Mouse (Mus musculus) limb, embryonic 14.5 days (tissue): ENCODE results near the gene Phf1. TPM values are rescaled to one million over a fixed set of nuclear protein-coding genes. Genes with fewer than 3 reads are reported as not detected.

Experiments
- ATAC-seq: fragments of 200-750 bp; cut with Nextera tagmentation; 2 replicates; pipeline ENCODE4 v1.8.0; 2017; ENCODE audit warnings: low read depth, moderate number of reproducible peaks, moderate TSS enrichment; ENCODE audit not compliant: low FRiP score
- DNase-seq: peaks from one replicate; pipeline ENCODE4 v3.0.0-alpha.2; 2015; ENCODE audit warnings: low spot score
- H3K27ac ChIP-seq: fragments of 300-500 bp; sonication (generic); replicated peaks from 2 replicates; pipeline ENCODE4 v1.5.1; 2014; ENCODE audit warnings: low read depth, mild to moderate bottlenecking, low read length, moderate library complexity, mixed read lengths
- H3K27me3 ChIP-seq: fragments of 300-500 bp; sonication (generic); 2 replicates; pipeline ENCODE4 v1.6.1; 2014; ENCODE audit warnings: low read length, mixed read lengths; ENCODE audit not compliant: control insufficient read depth, insufficient read depth
- H3K36me3 ChIP-seq: fragments of 300-500 bp; sonication (generic); 2 replicates; pipeline ENCODE4 v1.6.1; 2014; ENCODE audit warnings: mild to moderate bottlenecking, low read length, moderate library complexity, mixed read lengths; ENCODE audit not compliant: control insufficient read depth, insufficient read depth
- H3K4me1 ChIP-seq: fragments of 300-500 bp; sonication (generic); 2 replicates; pipeline ENCODE4 v1.6.1; 2014; ENCODE audit warnings: antibody characterized with exemption, low read length, mixed read lengths; ENCODE audit not compliant: control insufficient read depth, insufficient read depth
- H3K4me2 ChIP-seq: fragments of 300-500 bp; sonication (generic); replicated peaks from 2 replicates; pipeline ENCODE4 v1.6.1; 2014; ENCODE audit warnings: low read depth, mild to moderate bottlenecking, low read length, moderate library complexity; ENCODE audit not compliant: severe bottlenecking
- H3K4me3 ChIP-seq: fragments of 300-500 bp; sonication (generic); replicated peaks from 2 replicates; pipeline ENCODE4 v1.5.1; 2014; ENCODE audit warnings: low read length
- H3K9ac ChIP-seq: fragments of 300-500 bp; sonication (generic); 2 replicates; pipeline ENCODE4 v1.6.1; 2014; ENCODE audit warnings: mild to moderate bottlenecking, low read depth, low read length, moderate library complexity; ENCODE audit not compliant: severe bottlenecking
- H3K9me3 ChIP-seq: fragments of 300-500 bp; sonication (generic); 2 replicates; pipeline ENCODE4 v1.6.1; 2016; ENCODE audit warnings: low read length; ENCODE audit not compliant: control insufficient read depth
- POLR2A ChIP-seq: fragments of 200-500 bp; IDR thresholded peaks from 2 replicates; pipeline ENCODE4 v1.8.0; 2012; ENCODE audit warnings: inconsistent platforms, mild to moderate bottlenecking, moderate library complexity, borderline replicate concordance; ENCODE audit not compliant: insufficient read depth, insufficient read length; ENCODE audit errors: extremely low read depth
- WGBS: fragments of 180-500 bp; shearing (Covaris S2); extraction: QIAGEN DNeasy Blood & Tissue Kit; methylation state at CpG from one replicate; pipeline ENCODE4 v1.1.7; 2014; 5-methylcytosine and 5-hydroxymethylcytosine counted together
- polyA plus RNA-seq, 2 experiments: library from polyadenylated mRNA; depleted of rRNA in 1 of 2; stranded (reverse) in 1 of 2; unstranded in 1 of 2; fragments of >200 nt; fragmentation: Nextera tagmentation in 1 of 2; extraction: Ambion mirVana in 1 of 2; gene quantifications; 2 replicates each; pipeline versions ENCODE4 v1.2.1 to v1.2.3; 2012 to 2014

Gene Phf1
- polyA plus RNA-seq, 2 experiments, result 12.8 to 56.6 TPM

GRCm38 (mm10) chr17:26933885-26934827 lies 1.3 kb downstream of the Phf1 start:
- Histone ChIP-seq H3K27ac (no peak overlapping the region), H3K9ac (peak overlapping the region; percentile 65; the same call in 1 of the 2 replicates), H3K27me3 (no peaks in the 10 kb centered on the region), H3K4me3 (peak overlapping the region; percentile 61), H3K4me2 (peak overlapping the region; percentile 88), H3K4me1 (peaks cover 17% of the 10 kb centered on the region), H3K36me3 (peaks cover 37% of the 10 kb centered on the region), H3K9me3 (no peaks in the 10 kb centered on the region)
- DNase-seq (no peak), ATAC-seq (no peak)
- WGBS, result 74% methylated on average over 16 of the region's 16 CpGs
- no peak for TF ChIP-seq POLR2A

- no peaks in the 10 kb centered on the region for H3K9me3 ChIP-seq
- H3K27me3 ChIP-seq, result no peaks in the 10 kb centered on the region
- H3K27ac ChIP-seq, result no peak overlapping the region
- H3K36me3 ChIP-seq, result peaks cover 32% of the 10 kb centered on the region
- peaks cover 18% of the 10 kb centered on the region for H3K4me1 ChIP-seq
- no peak overlapping the region for H3K9ac ChIP-seq
- 89% methylated on average over 9 of the region's 9 CpGs for WGBS
- DNase-seq, result no peak
- H3K4me2 ChIP-seq, result no peak overlapping the region
- no peak for ATAC-seq
- no peak for TF ChIP-seq POLR2A
- no peak overlapping the region for H3K4me3 ChIP-seq
Observed at GRCm38 (mm10) chr17:26935027-26935426, 2.2 kb downstream of the Phf1 start.

DNA sequence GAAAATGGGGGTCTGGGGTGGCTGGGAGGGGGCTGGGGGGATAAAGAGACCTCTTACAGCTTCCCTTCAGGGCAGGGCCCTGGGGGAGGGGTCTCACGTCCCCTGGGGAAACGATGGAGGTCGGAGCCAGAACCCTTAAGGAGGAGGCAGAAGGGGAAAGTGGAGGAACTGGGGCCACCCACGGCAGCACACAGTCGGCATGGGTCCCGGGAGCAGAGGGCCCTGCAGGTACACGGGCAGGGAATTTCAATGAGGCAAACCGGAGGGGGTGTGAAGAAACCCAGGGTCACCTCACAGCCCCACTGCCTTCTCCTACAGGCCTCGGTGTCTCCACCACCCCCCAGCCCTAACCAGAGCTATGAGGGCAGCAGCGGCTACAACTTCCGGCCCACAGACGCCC lies 3.6 kb downstream of the Phf1 start:
- Histone ChIP-seq H3K4me2 (no peak overlapping the region), H3K27ac (no peak overlapping the region), H3K4me1 (peaks cover 28% of the 10 kb centered on the region), H3K4me3 (no peak overlapping the region), H3K9ac (no peak overlapping the region), H3K9me3 (no peaks in the 10 kb centered on the region), H3K36me3 (peaks cover 32% of the 10 kb centered on the region), H3K27me3 (no peaks in the 10 kb centered on the region)
- 76% methylated on average over 12 of the region's 12 CpGs for WGBS
- ATAC-seq (no peak), DNase-seq (no peak)
- TF ChIP-seq POLR2A, result no peak

DNA sequence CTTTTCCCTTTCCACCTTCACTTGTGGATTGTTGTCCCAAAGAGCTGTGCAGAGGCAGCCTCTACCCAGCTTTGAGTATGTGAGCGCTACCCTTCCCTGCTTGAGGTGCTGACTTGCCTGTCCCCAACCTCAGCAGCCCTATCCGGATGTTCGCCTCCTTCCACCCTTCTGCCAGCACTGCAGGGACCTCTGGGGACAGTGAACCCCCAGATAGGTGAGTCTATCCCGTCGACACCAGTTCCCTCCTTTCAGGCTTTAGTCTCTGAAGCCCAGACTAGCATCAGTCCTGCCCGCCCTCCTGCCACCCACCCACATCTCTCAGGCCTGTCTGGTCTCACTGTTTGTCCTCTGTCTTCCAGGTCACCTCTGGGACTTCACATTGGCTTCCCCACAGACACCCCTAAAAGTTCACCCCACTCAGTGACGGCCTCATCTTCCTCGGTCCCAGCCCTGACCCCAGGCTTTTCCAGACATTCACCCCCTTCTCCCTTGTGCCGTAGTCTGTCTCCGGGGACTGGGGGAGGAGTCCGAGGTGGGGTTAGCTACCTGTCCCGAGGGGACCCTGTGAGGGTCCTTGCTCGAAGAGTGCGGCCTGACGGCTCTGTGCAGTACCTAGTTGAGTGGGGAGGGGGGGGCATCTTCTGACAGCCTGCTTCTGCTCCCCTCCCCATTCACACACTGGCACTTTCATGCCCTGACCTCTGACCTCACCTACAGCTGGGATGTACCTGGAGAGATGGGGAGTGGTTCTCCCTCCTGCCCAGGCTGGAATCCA lies 4.3 kb downstream of the Phf1 start:
- no peak for TF ChIP-seq POLR2A
- H3K9me3 ChIP-seq, result no peaks in the 10 kb centered on the region
- peaks cover 32% of the 10 kb centered on the region for H3K36me3 ChIP-seq
- no peak overlapping the region for H3K27ac ChIP-seq
- 79% methylated on average over 15 of the region's 15 CpGs for WGBS
- no peak for DNase-seq
- no peak for ATAC-seq
- H3K4me1 ChIP-seq, result peaks cover 29% of the 10 kb centered on the region
- H3K4me2 ChIP-seq, result no peak overlapping the region
- H3K9ac ChIP-seq, result no peak overlapping the region
- H3K4me3 ChIP-seq, result no peak overlapping the region
- H3K27me3 ChIP-seq, result no peaks in the 10 kb centered on the region
